Mouse (Mus musculus): ENCODE measurements around the gene 4933424G06Rik. TPM values are rescaled to one million over a fixed set of nuclear protein-coding genes. Genes with fewer than 3 reads are reported as not detected.

4933424G06Rik gene
- total and polyA plus RNA-seq, 3 experiments = not detected

DNA sequence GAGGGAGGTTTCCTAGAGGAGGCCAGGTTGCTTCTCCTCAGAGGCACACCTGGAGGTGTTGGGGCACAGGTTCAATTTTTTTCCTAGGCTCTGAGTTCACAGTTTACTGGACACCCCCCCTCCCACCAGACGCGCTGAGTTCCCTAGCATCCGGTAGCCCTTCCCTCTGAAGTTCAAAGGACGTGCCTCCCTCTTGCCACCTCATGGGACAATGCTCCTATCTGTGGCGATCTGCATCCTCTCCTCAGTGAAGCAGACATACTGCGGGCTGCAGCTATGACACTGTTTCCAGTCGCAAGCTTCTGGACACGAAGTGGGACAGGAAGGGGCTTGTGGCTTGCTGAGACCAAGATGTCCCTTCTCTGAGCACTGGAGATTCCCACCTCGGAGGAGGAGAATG, 50.5 kb downstream of the 4933424G06Rik start:
- Histone ChIP-seq H3K4me1 (ENCODE audit: control insufficient read depth in 1 of 2, insufficient read depth in 2 of 2, low read length in 2 of 2) (no peaks in the 10 kb centered on the region), H3K36me3 (ENCODE audit: control insufficient read depth in 1 of 2, insufficient read depth in 2 of 2, low read length in 2 of 2) (no peaks in the 10 kb centered on the region), H3K9me3 (replicated peaks; ENCODE audit: insufficient read depth, low read length) (no peaks in the 10 kb centered on the region), H3K27ac (ENCODE audit: control insufficient read depth, low read depth, low read length) (no peak overlapping the region), H3K27me3 (ENCODE audit: control insufficient read depth in 1 of 2, insufficient read depth in 2 of 2, low read length in 2 of 2) (no peaks in the 10 kb centered on the region), H3K9ac (ENCODE audit: control insufficient read depth, low read depth, low read length, poor library complexity, severe bottlenecking) (no peak overlapping the region), H3K79me2 (ENCODE audit: control insufficient read depth, insufficient read depth, low read length, poor library complexity) (no peaks in the 10 kb centered on the region), H3K4me3 (ENCODE audit: control insufficient read depth in 1 of 2, insufficient read depth in 1 of 2, low read depth in 2 of 2, low read length in 2 of 2) (no peak overlapping the region)
- TF ChIP-seq MYC (IDR thresholded peaks at IDR 0.05; ENCODE audit: low read depth, low read length) = no peak
- no peak for TF ChIP-seq CHD1 (IDR thresholded peaks at IDR 0.05; ENCODE audit: low read depth, low read length)
- TF ChIP-seq KAT2A (conservative IDR thresholded peaks at IDR 0.05; ENCODE audit: low read depth, low read length) = no peak
- TF ChIP-seq JUND (IDR thresholded peaks at IDR 0.05; ENCODE audit: low read depth, low read length) = no peak
- no peak for TF ChIP-seq MYB (IDR thresholded peaks at IDR 0.05; ENCODE audit: low read depth, low read length)
- TF ChIP-seq TBP (IDR thresholded peaks at IDR 0.05; ENCODE audit: low read depth, low read length) = no peak
- TF ChIP-seq EP300 (IDR thresholded peaks at IDR 0.05; ENCODE audit: low read depth in 1 of 2, low read length in 2 of 2) = no peak
- no peak for DNase-seq (ENCODE audit: low read depth, low spot score)

- Histone ChIP-seq H3K36me3 (ENCODE audit: control insufficient read depth in 1 of 2, insufficient read depth in 2 of 2, low read length in 2 of 2) (no peaks in the 10 kb centered on the region), H3K4me1 (ENCODE audit: control insufficient read depth in 1 of 2, insufficient read depth in 2 of 2, low read length in 2 of 2) (no peaks in the 10 kb centered on the region), H3K9me3 (replicated peaks; ENCODE audit: insufficient read depth, low read length) (no peaks in the 10 kb centered on the region), H3K9ac (ENCODE audit: control insufficient read depth, low read depth, low read length, poor library complexity, severe bottlenecking) (no peak overlapping the region), H3K27ac (ENCODE audit: control insufficient read depth, low read depth, low read length) (no peak overlapping the region), H3K27me3 (ENCODE audit: control insufficient read depth in 1 of 2, insufficient read depth in 2 of 2, low read length in 2 of 2) (no peaks in the 10 kb centered on the region), H3K4me3 (ENCODE audit: control insufficient read depth in 1 of 2, insufficient read depth in 1 of 2, low read depth in 2 of 2, low read length in 2 of 2) (no peak overlapping the region), H3K79me2 (ENCODE audit: control insufficient read depth, insufficient read depth, low read length, poor library complexity) (no peaks in the 10 kb centered on the region)
- TF ChIP-seq EP300 (IDR thresholded peaks at IDR 0.05; ENCODE audit: low read depth in 1 of 2, low read length in 2 of 2) = no peak
- no peak for TF ChIP-seq RAD21 (IDR thresholded peaks at IDR 0.05; ENCODE audit: low read depth, low read length)
- TF ChIP-seq ELF1 (IDR thresholded peaks at IDR 0.05; ENCODE audit: low read depth, low read length) = no peak
- TF ChIP-seq TBP (IDR thresholded peaks at IDR 0.05; ENCODE audit: low read depth, low read length) = no peak
- no peak for TF ChIP-seq GATA1 (IDR thresholded peaks at IDR 0.05; ENCODE audit: low read depth, low read length)
- TF ChIP-seq CHD1 (IDR thresholded peaks at IDR 0.05; ENCODE audit: low read depth, low read length) = no peak
- TF ChIP-seq MYC (IDR thresholded peaks at IDR 0.05; ENCODE audit: low read depth, low read length) = no peak
- DNase-seq (ENCODE audit: low read depth, low spot score) = no peak
Measured at GRCm38 (mm10) chr1:36761061-36761460, 51.1 kb downstream of the 4933424G06Rik start.

- no peaks in the 10 kb centered on the region for H3K9me3 ChIP-seq (replicated peaks; ENCODE audit: insufficient read depth, low read length)
- H3K27me3 ChIP-seq (ENCODE audit: control insufficient read depth in 1 of 2, insufficient read depth in 2 of 2, low read length in 2 of 2) = no peaks in the 10 kb centered on the region; a peak in 1 of 4 replicates
- no peaks in the 10 kb centered on the region for H3K4me1 ChIP-seq (ENCODE audit: control insufficient read depth in 1 of 2, insufficient read depth in 2 of 2, low read length in 2 of 2)
- no peak within 1 kb of the TSS for H3K27ac ChIP-seq (ENCODE audit: control insufficient read depth, low read depth, low read length)
- no peak within 1 kb of the TSS for H3K4me3 ChIP-seq (ENCODE audit: control insufficient read depth in 1 of 2, insufficient read depth in 1 of 2, low read depth in 2 of 2, low read length in 2 of 2)
- no peak for TF ChIP-seq POLR2AphosphoS2 (IDR thresholded peaks at IDR 0.05; ENCODE audit: low read length)
- no peak for TF ChIP-seq RCOR1 (IDR thresholded peaks at IDR 0.05; ENCODE audit: low read depth, low read length)
- TF ChIP-seq TBP (IDR thresholded peaks at IDR 0.05; ENCODE audit: low read depth, low read length) = no peak
- no peak for TF ChIP-seq NELFE (IDR thresholded peaks at IDR 0.05; ENCODE audit: low read depth, low read length)
- no peak for TF ChIP-seq MEF2A (IDR thresholded peaks at IDR 0.05; ENCODE audit: extremely low read depth, insufficient replicate concordance, low read depth, low read length, poor library complexity, severe bottlenecking)
- no peak for TF ChIP-seq E2F4 (IDR thresholded peaks at IDR 0.05; ENCODE audit: borderline replicate concordance, low read depth, low read length)
- no peak for TF ChIP-seq JUND (IDR thresholded peaks at IDR 0.05; ENCODE audit: low read depth, low read length)
- TF ChIP-seq GATA1 (IDR thresholded peaks at IDR 0.05; ENCODE audit: low read depth, low read length) = no peak
- no peak for TF ChIP-seq TCF12 (IDR thresholded peaks at IDR 0.05; ENCODE audit: low read depth, low read length)
- no peak for TF ChIP-seq MAX (IDR thresholded peaks at IDR 0.05; ENCODE audit: low read length)
- H3K9ac ChIP-seq (ENCODE audit: control insufficient read depth, low read depth, low read length, poor library complexity, severe bottlenecking) = no peak within 1 kb of the TSS
- H3K79me2 ChIP-seq (ENCODE audit: control insufficient read depth, insufficient read depth, low read length, poor library complexity) = no peaks in the 10 kb centered on the region
- DNase-seq (ENCODE audit: low read depth, low spot score) = no peak
- no peaks in the 10 kb centered on the region for H3K36me3 ChIP-seq (ENCODE audit: control insufficient read depth in 1 of 2, insufficient read depth in 2 of 2, low read length in 2 of 2)
Measured at GRCm38 (mm10) chr1:36761568-36761967, 51.6 kb downstream of the 4933424G06Rik start, which contains the start of gene Zap70. TSS of gene Zap70 (plus strand) at chr1:36761798.
